Mouse (Mus musculus): Measurements from ENCODE around the gene Klc1. TPM values are rescaled to one million over a fixed set of nuclear protein-coding genes. Genes with fewer than 3 reads are reported as not detected.
A peak's percentile ranks its signal among the peaks of the same experiment; 100 is the strongest.

Klc1 gene
- total RNA-seq, 4 experiments from 2014 or later, result 630 to 651 (median 634) TPM

GRCm38 (mm10) chr12:111743419-111743818 is 15.2 kb upstream of the Klc1 start:
- no peak for DNase-seq (ENCODE audit: low spot score in 2 of 2)

GRCm38 (mm10) chr12:111743981-111744423 is 14.6 kb upstream of the Klc1 start:
- no peak for DNase-seq (ENCODE audit: low spot score in 2 of 2)

- no peak for DNase-seq (ENCODE audit: low spot score in 2 of 2)
Measured at GRCm38 (mm10) chr12:111745274-111745673, 13.4 kb upstream of the Klc1 start.

GRCm38 (mm10) chr12:111746091-111746490 is 12.6 kb upstream of the Klc1 start:
- no peak for DNase-seq (ENCODE audit: low spot score in 2 of 2)

GRCm38 (mm10) chr12:111747421-111747820 is 11.2 kb upstream of the Klc1 start:
- DNase-seq (ENCODE audit: low spot score in 2 of 2), result no peak

GRCm38 (mm10) chr12:111750739-111751138 is 7.9 kb upstream of the Klc1 start:
- no peak for DNase-seq (ENCODE audit: low spot score in 2 of 2)

GRCm38 (mm10) chr12:111752491-111752890 is 6.2 kb upstream of the Klc1 start:
- DNase-seq (ENCODE audit: low spot score in 2 of 2), result no peak

- DNase-seq (ENCODE audit: low spot score in 2 of 2), result no peak
Measured at GRCm38 (mm10) chr12:111753347-111753746, 5.3 kb upstream of the Klc1 start.

- DNase-seq (ENCODE audit: low spot score in 2 of 2), result no peak
Measured at GRCm38 (mm10) chr12:111754710-111755109, 3.9 kb upstream of the Klc1 start.

GRCm38 (mm10) chr12:111755231-111755630 is 3.4 kb upstream of the Klc1 start:
- no peak for DNase-seq (ENCODE audit: low spot score in 2 of 2)

GRCm38 (mm10) chr12:111756082-111756697 is 2.5 kb upstream of the Klc1 start:
- no peak for DNase-seq (ENCODE audit: low spot score in 2 of 2)

- no peak for DNase-seq (ENCODE audit: low spot score in 2 of 2)
Measured at GRCm38 (mm10) chr12:111756698-111757082, 2.0 kb upstream of the Klc1 start.

GRCm38 (mm10) chr12:111757561-111758325 is 906 bp upstream of the Klc1 start:
- DNase-seq (ENCODE audit: low spot score in 2 of 2), result no peak

GRCm38 (mm10) chr12:111759176-111760061 is 770 bp downstream of the Klc1 start:
- no peak for DNase-seq (ENCODE audit: low spot score in 2 of 2)

GRCm38 (mm10) chr12:111760306-111760908 is 1.8 kb downstream of the Klc1 start:
- no peak for DNase-seq (ENCODE audit: low spot score in 2 of 2)

- DNase-seq (ENCODE audit: low spot score in 2 of 2), result no peak
Measured at GRCm38 (mm10) chr12:111762620-111763280, 4.1 kb downstream of the Klc1 start.

GRCm38 (mm10) chr12:111766313-111767236 is 7.9 kb downstream of the Klc1 start:
- DNase-seq (ENCODE audit: low spot score in 2 of 2), result no peak

- no peak for DNase-seq (ENCODE audit: low spot score in 2 of 2)
Measured at GRCm38 (mm10) chr12:111768322-111768928, 9.8 kb downstream of the Klc1 start.

- peak in 1 of 2 experiments; percentile 38 for DNase-seq (ENCODE audit: low spot score in 2 of 2)
Measured at GRCm38 (mm10) chr12:111769306-111769705, 10.7 kb downstream of the Klc1 start.
